Mouse (Mus musculus) C2C12 (cell line): ENCODE measurements around the gene Dhx32. TPM values are rescaled to one million over a fixed set of nuclear protein-coding genes. Genes with fewer than 3 reads are reported as not detected.
A peak's percentile ranks its signal among the peaks of the same experiment; 100 is the strongest.

ENCODE experiments used
- H3K27me3 ChIP-seq: one replicate; pipeline ENCODE4 v1.6.1; 2011; ENCODE audit not compliant: control insufficient read depth, insufficient read depth, insufficient read length
- H3K36me3 ChIP-seq: one replicate; pipeline ENCODE4 v1.6.1; 2011; ENCODE audit not compliant: control insufficient read depth, insufficient read depth
- H3K4me3 ChIP-seq: one replicate; pipeline ENCODE4 v1.5.1; 2011; ENCODE audit warnings: mild to moderate bottlenecking, control low read depth; ENCODE audit not compliant: poor library complexity, insufficient read depth, severe bottlenecking
- H3K79me2 ChIP-seq: one replicate; pipeline ENCODE4 v1.6.1; 2011; ENCODE audit not compliant: control insufficient read depth, insufficient read depth
- H3K79me3 ChIP-seq: one replicate; pipeline ENCODE4 v1.6.1; 2011; ENCODE audit warnings: low read depth, control low read depth
- H3ac ChIP-seq: one replicate; pipeline ENCODE3; 2011; ENCODE audit warnings: low read depth; ENCODE audit not compliant: control insufficient read depth, insufficient read length
- CEBPB ChIP-seq: IDR thresholded peaks from one replicate; pipeline ENCODE4 v1.6.1; 2011; ENCODE audit warnings: low read depth, mild to moderate bottlenecking, control low read depth, moderate library complexity
- CTCF ChIP-seq: IDR thresholded peaks from one replicate; pipeline ENCODE4 v1.5.1; 2011; ENCODE audit not compliant: control insufficient read depth, insufficient read depth, insufficient read length
- FOSL1 ChIP-seq: IDR thresholded peaks from one replicate; pipeline ENCODE4 v1.8.0; 2011; ENCODE audit warnings: mild to moderate bottlenecking, low read length; ENCODE audit not compliant: poor library complexity, insufficient read depth, severe bottlenecking
- MAX ChIP-seq: IDR thresholded peaks from one replicate; pipeline ENCODE4 v1.6.1; 2011; ENCODE audit warnings: mild to moderate bottlenecking, control low read depth
- MYOD1 ChIP-seq: IDR thresholded peaks from one replicate; pipeline ENCODE4 v1.6.1; 2011; ENCODE audit warnings: low read depth; ENCODE audit not compliant: control insufficient read depth, insufficient read length
- MYOG ChIP-seq: IDR thresholded peaks from one replicate; pipeline ENCODE4 v1.6.1; 2011; ENCODE audit not compliant: control insufficient read depth, insufficient read length; ENCODE audit errors: extremely low read depth
- USF1 ChIP-seq: IDR thresholded peaks from one replicate; pipeline ENCODE4 v1.6.1; 2011; ENCODE audit warnings: low read depth, mild to moderate bottlenecking, control low read depth, moderate library complexity
- polyA plus RNA-seq: library from polyadenylated mRNA; unstranded; fragments of >200 nt; fragmentation: generic; extraction: Trizol; gene quantifications from one replicate; pipeline ENCODE4 v1.2.1, GENCODE M21; 2012; ENCODE audit warnings: missing spikeins

Dhx32 gene
- polyA plus RNA-seq, 1 experiment, result 27.0 TPM

GRCm38 (mm10) chr7:133812927-133813326, 30.4 kb upstream of the Dhx32 start:
- no peaks in the 10 kb centered on the region for H3K27me3 ChIP-seq
- H3ac ChIP-seq, result no peak overlapping the region
- no peak for TF ChIP-seq USF1
- TF ChIP-seq CEBPB, result no peak
- no peak for TF ChIP-seq CTCF
- no peaks in the 10 kb centered on the region for H3K79me3 ChIP-seq
- H3K36me3 ChIP-seq, result no peaks in the 10 kb centered on the region
- no peak overlapping the region for H3K4me3 ChIP-seq
- H3K79me2 ChIP-seq, result no peaks in the 10 kb centered on the region

GRCm38 (mm10) chr7:133805614-133806175, 23.2 kb upstream of the Dhx32 start:
- no peaks in the 10 kb centered on the region for H3K27me3 ChIP-seq
- no peaks in the 10 kb centered on the region for H3K79me2 ChIP-seq
- H3K4me3 ChIP-seq, result no peak overlapping the region
- TF ChIP-seq USF1 (no peak), CTCF (peak; percentile 83), CEBPB (no peak), FOSL1 (no peak)
- no peaks in the 10 kb centered on the region for H3K79me3 ChIP-seq
- H3K36me3 ChIP-seq, result no peaks in the 10 kb centered on the region
- H3ac ChIP-seq, result no peak overlapping the region

GRCm38 (mm10) chr7:133801823-133802222, 19.3 kb upstream of the Dhx32 start:
- Histone ChIP-seq H3K4me3 (no peak overlapping the region), H3K79me2 (no peaks in the 10 kb centered on the region), H3K79me3 (no peaks in the 10 kb centered on the region), H3K36me3 (no peaks in the 10 kb centered on the region), H3ac (no peak overlapping the region), H3K27me3 (no peaks in the 10 kb centered on the region)
- TF ChIP-seq MYOG (no peak), MAX (no peak), CEBPB (no peak), MYOD1 (no peak), USF1 (no peak), FOSL1 (no peak)

- Histone ChIP-seq H3K4me3 (no peak overlapping the region), H3K79me2 (no peaks in the 10 kb centered on the region), H3K36me3 (no peaks in the 10 kb centered on the region), H3K79me3 (no peaks in the 10 kb centered on the region), H3K27me3 (no peaks in the 10 kb centered on the region), H3ac (no peak overlapping the region)
- TF ChIP-seq MYOD1 (no peak), FOSL1 (peak; percentile 26)
These were observed 17.4 kb upstream of the Dhx32 start for GRCm38 (mm10) chr7:133799928-133800327.

- Histone ChIP-seq H3K79me3 (no peaks in the 10 kb centered on the region), H3ac (no peak overlapping the region)
- TF ChIP-seq FOSL1 (no peak), CTCF (no peak), CEBPB (no peak), MAX (no peak), USF1 (no peak), MYOG (no peak), MYOD1 (no peak)
These were observed 12.2 kb upstream of the Dhx32 start for GRCm38 (mm10) chr7:133794720-133795119.

GRCm38 (mm10) chr7:133793248-133794131, 11.0 kb upstream of the Dhx32 start:
- Histone ChIP-seq H3K36me3 (no peaks in the 10 kb centered on the region), H3ac (no peak overlapping the region), H3K27me3 (no peaks in the 10 kb centered on the region), H3K79me3 (no peaks in the 10 kb centered on the region), H3K4me3 (no peak overlapping the region), H3K79me2 (no peaks in the 10 kb centered on the region)
- TF ChIP-seq MYOG, result no peak
- no peak for TF ChIP-seq CTCF
- TF ChIP-seq MYOD1, result peak; percentile 50
- TF ChIP-seq MAX, result peak; percentile 32
- TF ChIP-seq FOSL1, result no peak
- no peak for TF ChIP-seq USF1
- peak; percentile 51 for TF ChIP-seq CEBPB

More at GRCm38 (mm10) chr7:133794720-133795119, 12.2 kb upstream of the Dhx32 start:
- Histone ChIP-seq H3K36me3 (no peaks in the 10 kb centered on the region), H3K27me3 (no peaks in the 10 kb centered on the region), H3K79me2 (no peaks in the 10 kb centered on the region), H3K4me3 (no peak overlapping the region)
